Mouse (Mus musculus) liver, embryonic 14.5 days (tissue): ENCODE results near the gene Prdx6. TPM values are rescaled to one million over a fixed set of nuclear protein-coding genes. Genes with fewer than 3 reads are reported as not detected.
A peak's percentile ranks its signal among the peaks of the same experiment; 100 is the strongest.

Experiments used
- ATAC-seq: fragments of 200-750 bp; cut with Nextera tagmentation; 2 replicates; pipeline ENCODE4 v1.8.0; 2017; ENCODE audit warnings: moderate number of reproducible peaks, mild to moderate bottlenecking, moderate library complexity; ENCODE audit not compliant: insufficient read depth
- DNase-seq, 3 experiments: peaks; one replicate each; pipeline ENCODE4 v3.0.0-alpha.2; 2012 to 2013; ENCODE audit warnings: low read depth in 3 of 3, low spot score in 3 of 3
- H3K27ac ChIP-seq: fragments of 300-500 bp; sonication (generic); 2 replicates; pipeline ENCODE4 v1.5.1; 2014; ENCODE audit warnings: moderate library complexity, mild to moderate bottlenecking, control low read depth, inconsistent platforms
- H3K27me3 ChIP-seq: fragments of 300-500 bp; sonication (generic); 2 replicates; pipeline ENCODE4 v1.6.1; 2014; ENCODE audit warnings: mild to moderate bottlenecking, low read length, moderate library complexity; ENCODE audit not compliant: control insufficient read depth, insufficient read depth
- H3K36me3 ChIP-seq: fragments of 300-500 bp; sonication (generic); replicated peaks from 2 replicates; pipeline ENCODE4 v1.6.1; 2014; ENCODE audit warnings: low read depth; ENCODE audit not compliant: control insufficient read depth, insufficient read depth
- H3K4me1 ChIP-seq, 2 experiments: fragments of 200-500 bp in 1 of 2; fragments of 300-500 bp in 1 of 2; sonication (generic) in 1 of 2; replicated peaks; 2 replicates each; pipeline ENCODE4 v1.6.1; 2012 to 2014; ENCODE audit warnings: antibody characterized with exemption in 1 of 2, inconsistent platforms in 1 of 2, low read length in 1 of 2; ENCODE audit not compliant: control insufficient read depth in 2 of 2, insufficient read depth in 2 of 2
- H3K4me2 ChIP-seq: fragments of 300-500 bp; sonication (generic); 2 replicates; pipeline ENCODE4 v1.6.1; 2014; ENCODE audit warnings: low read depth, mild to moderate bottlenecking, control low read depth, moderate library complexity
- H3K4me3 ChIP-seq, 2 experiments: fragments of 200-500 bp in 1 of 2; fragments of 300-500 bp in 1 of 2; sonication (generic) in 1 of 2; 2 replicates each; pipeline ENCODE4 v1.5.1; 2012 to 2014; ENCODE audit warnings: low read depth in 2 of 2, low read length in 2 of 2, mild to moderate bottlenecking in 2 of 2, control low read depth in 1 of 2, inconsistent platforms in 1 of 2, moderate library complexity in 1 of 2; ENCODE audit not compliant: insufficient read depth in 1 of 2
- H3K9ac ChIP-seq: fragments of 300-500 bp; sonication (generic); replicated peaks from 2 replicates; pipeline ENCODE4 v1.6.1; 2014; ENCODE audit warnings: mild to moderate bottlenecking, control low read depth, moderate library complexity
- H3K9me3 ChIP-seq: fragments of 300-500 bp; sonication (generic); 2 replicates; pipeline ENCODE4 v1.6.1; 2016; ENCODE audit warnings: low read length, mixed read lengths; ENCODE audit not compliant: control insufficient read depth
- CTCF ChIP-seq: IDR thresholded peaks from 2 replicates; pipeline ENCODE4 v1.5.1; 2016; ENCODE audit warnings: antibody characterized with exemption, low read depth, control low read depth
- EP300 ChIP-seq: IDR thresholded peaks from 2 replicates; pipeline ENCODE4 v1.6.1; 2016; ENCODE audit warnings: antibody characterized with exemption, low read depth
- WGBS: fragments of 180-500 bp; shearing (Covaris S2); extraction: QIAGEN DNeasy Blood & Tissue Kit; methylation state at CpG from one replicate; pipeline ENCODE4 v1.1.7; 2014; ENCODE audit not compliant: insufficient replicate concordance; 5-methylcytosine and 5-hydroxymethylcytosine counted together
- polyA plus RNA-seq, 2 experiments: library from polyadenylated mRNA; depleted of rRNA in 1 of 2; stranded (reverse) in 1 of 2; unstranded in 1 of 2; fragments of >200 nt; fragmentation: Nextera tagmentation in 1 of 2; extraction: Ambion mirVana in 1 of 2; gene quantifications; 2 replicates each; pipeline versions ENCODE4 v1.2.1 to v1.2.3; 2012 to 2014

The Prdx6 gene
- polyA plus RNA-seq, 2 experiments = 106 to 341 TPM

GRCm38 (mm10) chr1:161252365-161252764 is 1.3 kb upstream of the Prdx6 start:
- peak overlapping the region; percentile 89 for H3K4me2 ChIP-seq
- H3K27me3 ChIP-seq = no peaks in the 10 kb centered on the region
- DNase-seq (peak; percentile 63 to 69 (median 65)), ATAC-seq (peak; percentile 74)
- 14% methylated on average over 9 of the region's 9 CpGs for WGBS
- peak; percentile 92 for TF ChIP-seq EP300
- no peak for TF ChIP-seq CTCF
- H3K27ac ChIP-seq = peak overlapping the region; percentile 49
- H3K4me3 ChIP-seq = peak overlapping the region in 1 of 2 experiments; percentile 13; a peak in 3 of 4 replicates
- H3K9ac ChIP-seq = no peak overlapping the region
- H3K36me3 ChIP-seq = no peaks in the 10 kb centered on the region
- no peaks in the 10 kb centered on the region for H3K9me3 ChIP-seq
- peaks cover 67 to 78% of the 10 kb centered on the region in 2 experiments for H3K4me1 ChIP-seq

- no peaks in the 10 kb centered on the region for H3K27me3 ChIP-seq
- DNase-seq = no peak
- TF ChIP-seq CTCF = no peak
- no peak for TF ChIP-seq EP300
- H3K27ac ChIP-seq = peak overlapping the region; percentile 49
- WGBS = 22% methylated on average over 9 of the region's 9 CpGs
- peak overlapping the region; percentile 89 for H3K4me2 ChIP-seq
- H3K4me1 ChIP-seq = peaks cover 64 to 75% of the 10 kb centered on the region in 2 experiments
- no peaks in the 10 kb centered on the region for H3K9me3 ChIP-seq
- peaks cover 6% of the 10 kb centered on the region for H3K36me3 ChIP-seq
- peak; percentile 3 for ATAC-seq
- H3K9ac ChIP-seq = peak overlapping the region; percentile 49; the same call in 1 of the 2 replicates
- peak overlapping the region; percentile 29 to 94 for H3K4me3 ChIP-seq
These were observed 622 bp upstream of the Prdx6 start for GRCm38 (mm10) chr1:161251417-161252265.

- peak; percentile 11; the same call in 1 of the 2 replicates for ATAC-seq
- Histone ChIP-seq H3K4me1 (peaks cover 55 to 64% of the 10 kb centered on the region in 2 experiments), H3K36me3 (peaks cover 18% of the 10 kb centered on the region), H3K27ac (peak overlapping the region; percentile 80), H3K4me3 (peak overlapping the region; percentile 89 to 94), H3K9me3 (no peaks in the 10 kb centered on the region), H3K9ac (peak overlapping the region; percentile 93), H3K4me2 (peak overlapping the region; percentile 89), H3K27me3 (no peaks in the 10 kb centered on the region)
- WGBS = under 1% methylated on average over 15 of the region's 15 CpGs
- DNase-seq = no peak
- TF ChIP-seq EP300 (0 out of 2 replicates have a peak, but pooled peaks have one; percentile 21), CTCF (no peak)
These were observed 902 bp downstream of the Prdx6 start for GRCm38 (mm10) chr1:161250031-161250603.

GRCm38 (mm10) chr1:161249442-161249841 is 1.6 kb downstream of the Prdx6 start:
- Histone ChIP-seq H3K27ac (peak overlapping the region; percentile 80), H3K27me3 (no peaks in the 10 kb centered on the region), H3K4me3 (peak overlapping the region; percentile 89 to 94), H3K4me1 (peaks cover 49 to 57% of the 10 kb centered on the region in 2 experiments), H3K9me3 (no peaks in the 10 kb centered on the region), H3K9ac (peak overlapping the region; percentile 93), H3K36me3 (peaks cover 20% of the 10 kb centered on the region), H3K4me2 (peak overlapping the region; percentile 89)
- DNase-seq (peak in 1 of 3 experiments; percentile 38), ATAC-seq (no peak)
- WGBS = 5% methylated on average over 6 of the region's 6 CpGs
- 0 out of 2 replicates have a peak, but pooled peaks have one; percentile 24 for TF ChIP-seq EP300
- no peak for TF ChIP-seq CTCF

GRCm38 (mm10) chr1:161248685-161249084 is 2.3 kb downstream of the Prdx6 start:
- DNase-seq = no peak
- H3K4me1 ChIP-seq = peaks cover 41 to 51% of the 10 kb centered on the region in 2 experiments
- H3K36me3 ChIP-seq = peaks cover 27% of the 10 kb centered on the region
- TF ChIP-seq CTCF = no peak
- TF ChIP-seq EP300 = no peak
- peak overlapping the region; percentile 80 for H3K27ac ChIP-seq
- peak overlapping the region; percentile 89 for H3K4me2 ChIP-seq
- H3K9ac ChIP-seq = peak overlapping the region; percentile 93
- 33% methylated on average over 7 of the region's 7 CpGs for whole genome bisulfite sequencing
- no peak for ATAC-seq
- no peaks in the 10 kb centered on the region for H3K27me3 ChIP-seq
- H3K4me3 ChIP-seq = peak overlapping the region; percentile 89 to 94
- H3K9me3 ChIP-seq = no peaks in the 10 kb centered on the region
